Mouse (Mus musculus) heart, adult 8-10 months (tissue): ENCODE data around the gene Map3k5. TPM values are rescaled to one million over a fixed set of nuclear protein-coding genes. Genes with fewer than 3 reads are reported as not detected.

Experiments
- DNase-seq: peaks from one replicate; pipeline ENCODE4 v3.0.0; 2022; ENCODE audit warnings: low spot score
- total RNA-seq, 4 experiments: library from RNA; stranded (reverse); gene quantifications; 2 replicates each; pipeline ENCODE4 v1.2.4; 2022

Gene Map3k5
- total RNA-seq, 4 experiments from 2014 or later, result 39.6 to 45.7 (median 40.9) TPM

GRCm38 (mm10) chr10:20006333-20007093 is 72.2 kb downstream of the Map3k5 start:
- DNase-seq, result no peak

GRCm38 (mm10) chr10:20009310-20009709 is 75.0 kb downstream of the Map3k5 start:
- DNase-seq, result no peak

- no peak for DNase-seq
Measured at GRCm38 (mm10) chr10:20010018-20010417, 75.7 kb downstream of the Map3k5 start.

GRCm38 (mm10) chr10:20018406-20018805 is 84.1 kb downstream of the Map3k5 start:
- no peak for DNase-seq

- no peak for DNase-seq
Measured at GRCm38 (mm10) chr10:20018806-20019205, 84.5 kb downstream of the Map3k5 start.

GRCm38 (mm10) chr10:20021256-20021655 is 87.0 kb downstream of the Map3k5 start:
- DNase-seq, result no peak

GRCm38 (mm10) chr10:20021670-20022468 is 87.6 kb downstream of the Map3k5 start:
- no peak for DNase-seq

- no peak for DNase-seq
Measured at GRCm38 (mm10) chr10:20022608-20023340, 88.5 kb downstream of the Map3k5 start.

- DNase-seq, result no peak
Measured at GRCm38 (mm10) chr10:20023524-20023923, 89.3 kb downstream of the Map3k5 start.

- DNase-seq, result no peak
Measured at GRCm38 (mm10) chr10:20024891-20025290, 90.6 kb downstream of the Map3k5 start.

- DNase-seq, result no peak
Measured at GRCm38 (mm10) chr10:20025781-20026520, 91.7 kb downstream of the Map3k5 start.

GRCm38 (mm10) chr10:20030703-20031102 is 96.4 kb downstream of the Map3k5 start:
- no peak for DNase-seq

GRCm38 (mm10) chr10:20031936-20032335 is 97.7 kb downstream of the Map3k5 start:
- peak; percentile 53 for DNase-seq

- no peak for DNase-seq
Measured at GRCm38 (mm10) chr10:20036375-20036774, 102.1 kb downstream of the Map3k5 start.

GRCm38 (mm10) chr10:20036846-20037245 is 102.6 kb downstream of the Map3k5 start:
- DNase-seq, result no peak

GRCm38 (mm10) chr10:20039531-20039930 is 105.3 kb downstream of the Map3k5 start:
- DNase-seq, result no peak

GRCm38 (mm10) chr10:20040116-20040515 is 105.8 kb downstream of the Map3k5 start:
- DNase-seq, result peak; percentile 77

- DNase-seq, result no peak
Measured at GRCm38 (mm10) chr10:20040677-20041076, 106.4 kb downstream of the Map3k5 start.

- no peak for DNase-seq
Measured at GRCm38 (mm10) chr10:20042081-20042480, 107.8 kb downstream of the Map3k5 start.

- no peak for DNase-seq
Measured at GRCm38 (mm10) chr10:20044051-20044450, 109.8 kb downstream of the Map3k5 start.

GRCm38 (mm10) chr10:20045733-20046495 is 111.6 kb downstream of the Map3k5 start:
- DNase-seq, result peak; percentile 56
